Mouse (Mus musculus): Measurements from ENCODE around the gene Slc22a3. TPM values are rescaled to one million over a fixed set of nuclear protein-coding genes. Genes with fewer than 3 reads are reported as not detected.

Gene Slc22a3
- polyA plus RNA-seq, 1 experiment from 2014 or later: 0.27 TPM

- Histone ChIP-seq H3K4me2 (peak overlapping the region; percentile 83), H3K9ac (peak overlapping the region; percentile 52), H3K36me3 (no peaks in the 10 kb centered on the region), H3K4me3 (peak overlapping the region; percentile 51), H3K27ac (ENCODE audit: poor library complexity, severe bottlenecking) (no peak overlapping the region), H3K27me3 (replicated peaks) (peaks cover 72% of the 10 kb centered on the region), H3K4me1 (replicated peaks) (peaks cover 9% of the 10 kb centered on the region), H3K9me3 (replicated peaks) (no peaks in the 10 kb centered on the region)
- ATAC-seq (ENCODE audit: insufficient number of reproducible peaks, low FRiP score): peak; percentile 22; the same call in 1 of the 2 replicates
- WGBS: 2% methylated on average over 65 of the region's 65 CpGs
Measured at GRCm38 (mm10) chr17:12506903-12507563, 471 bp downstream of the Slc22a3 start.

- Histone ChIP-seq H3K4me3 (no peak overlapping the region), H3K36me3 (no peaks in the 10 kb centered on the region)
- ATAC-seq (ENCODE audit: insufficient number of reproducible peaks, low FRiP score): no peak
Measured at GRCm38 (mm10) chr17:12505708-12506107, 1.8 kb downstream of the Slc22a3 start.

DNA sequence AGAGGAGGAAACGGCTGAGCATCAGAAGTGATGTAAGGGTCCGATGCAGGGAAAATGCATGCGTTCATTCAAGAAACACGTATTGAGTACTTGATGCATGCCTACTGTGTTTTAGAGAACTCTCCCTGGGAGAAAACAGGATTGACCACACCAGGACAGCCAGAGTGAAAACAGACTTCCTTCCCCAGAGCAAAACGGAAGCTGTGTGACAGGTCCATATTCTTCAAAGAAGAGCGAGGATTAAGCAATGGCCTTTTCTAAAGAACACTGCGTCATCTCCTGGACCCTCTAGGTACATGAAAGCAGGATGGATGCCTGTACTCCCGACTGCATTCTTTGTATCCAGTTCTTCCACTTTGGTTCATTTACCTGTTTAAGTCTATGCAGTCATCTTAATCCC is 8.1 kb downstream of the Slc22a3 start:
- WGBS: 75% methylated on average over 8 of the region's 8 CpGs
- ATAC-seq (ENCODE audit: insufficient number of reproducible peaks, low FRiP score): no peak

More at GRCm38 (mm10) chr17:12505708-12506107, 1.8 kb downstream of the Slc22a3 start:
- 71% methylated on average over 6 of the region's 6 CpGs for WGBS
- H3K27ac ChIP-seq (ENCODE audit: poor library complexity, severe bottlenecking): no peak overlapping the region
- 0 out of 2 replicates have a peak, but pooled peaks cover under 1% of the 10 kb centered on the region for H3K9me3 ChIP-seq (replicated peaks)
- H3K4me1 ChIP-seq (replicated peaks): peaks cover 9% of the 10 kb centered on the region
- no peak overlapping the region for H3K9ac ChIP-seq
- peaks cover 66% of the 10 kb centered on the region for H3K27me3 ChIP-seq (replicated peaks)
- no peak overlapping the region for H3K4me2 ChIP-seq

GRCm38 (mm10) chr17:12495558-12495957 is 11.9 kb downstream of the Slc22a3 start:
- Histone ChIP-seq H3K27ac (ENCODE audit: poor library complexity, severe bottlenecking) (no peak overlapping the region), H3K9ac (no peak overlapping the region), H3K4me1 (replicated peaks) (no peaks in the 10 kb centered on the region), H3K36me3 (no peaks in the 10 kb centered on the region), H3K4me3 (no peak overlapping the region), H3K4me2 (no peak overlapping the region), H3K27me3 (replicated peaks) (peaks cover 13% of the 10 kb centered on the region; the same call in 1 of the 2 replicates), H3K9me3 (replicated peaks) (0 out of 2 replicates have a peak, but pooled peaks cover under 1% of the 10 kb centered on the region)
- 37% methylated on average over 3 of the region's 3 CpGs for WGBS
- ATAC-seq (ENCODE audit: insufficient number of reproducible peaks, low FRiP score): no peak

More for the DNA sequence above, 8.1 kb downstream of the Slc22a3 start:
- no peak overlapping the region for H3K27ac ChIP-seq (ENCODE audit: poor library complexity, severe bottlenecking)
- H3K4me2 ChIP-seq: no peak overlapping the region
- H3K4me1 ChIP-seq (replicated peaks): no peaks in the 10 kb centered on the region
- H3K27me3 ChIP-seq (replicated peaks): peaks cover 9% of the 10 kb centered on the region
- 0 out of 2 replicates have a peak, but pooled peaks cover 2% of the 10 kb centered on the region for H3K9me3 ChIP-seq (replicated peaks)
- H3K36me3 ChIP-seq: no peaks in the 10 kb centered on the region
- no peak overlapping the region for H3K4me3 ChIP-seq
- no peak overlapping the region for H3K9ac ChIP-seq

GRCm38 (mm10) chr17:12491591-12491990 is 15.9 kb downstream of the Slc22a3 start:
- Histone ChIP-seq H3K4me2 (no peak overlapping the region), H3K4me3 (no peak overlapping the region), H3K9ac (no peak overlapping the region), H3K36me3 (no peaks in the 10 kb centered on the region), H3K9me3 (replicated peaks) (no peaks in the 10 kb centered on the region), H3K27ac (ENCODE audit: poor library complexity, severe bottlenecking) (no peak overlapping the region), H3K27me3 (replicated peaks) (peaks cover 30% of the 10 kb centered on the region; the same call in 1 of the 2 replicates), H3K4me1 (replicated peaks) (no peaks in the 10 kb centered on the region)
- 78% methylated on average over 12 of the region's 12 CpGs for WGBS
- no peak for ATAC-seq (ENCODE audit: insufficient number of reproducible peaks, low FRiP score)

DNA sequence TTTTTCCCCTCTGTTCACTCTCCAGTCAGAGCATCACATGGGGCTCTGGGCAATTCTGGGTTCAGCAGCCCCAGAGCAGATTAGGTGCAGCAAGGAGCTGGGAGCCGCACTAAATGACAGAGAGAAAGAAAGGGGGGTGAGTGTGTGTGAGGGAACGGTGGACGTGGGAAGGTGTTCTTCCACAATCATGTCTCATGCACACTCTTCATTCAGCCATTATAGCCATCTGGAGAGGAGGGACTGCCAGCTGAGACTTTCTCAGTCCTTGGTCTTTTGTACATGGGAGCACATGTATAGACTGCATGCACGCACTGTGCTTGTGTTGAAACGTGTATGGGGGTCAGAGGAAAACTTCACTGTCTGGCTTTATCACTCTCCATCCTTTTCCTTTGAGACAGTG is 17.6 kb downstream of the Slc22a3 start:
- Histone ChIP-seq H3K27ac (ENCODE audit: poor library complexity, severe bottlenecking) (no peak overlapping the region), H3K9me3 (replicated peaks) (no peaks in the 10 kb centered on the region), H3K4me1 (replicated peaks) (no peaks in the 10 kb centered on the region), H3K4me3 (no peak overlapping the region), H3K27me3 (replicated peaks) (peaks cover 30% of the 10 kb centered on the region; the same call in 1 of the 2 replicates), H3K4me2 (no peak overlapping the region), H3K36me3 (no peaks in the 10 kb centered on the region), H3K9ac (no peak overlapping the region)
- 81% methylated on average over 5 of the region's 5 CpGs for WGBS
- ATAC-seq (ENCODE audit: insufficient number of reproducible peaks, low FRiP score): no peak

DNA sequence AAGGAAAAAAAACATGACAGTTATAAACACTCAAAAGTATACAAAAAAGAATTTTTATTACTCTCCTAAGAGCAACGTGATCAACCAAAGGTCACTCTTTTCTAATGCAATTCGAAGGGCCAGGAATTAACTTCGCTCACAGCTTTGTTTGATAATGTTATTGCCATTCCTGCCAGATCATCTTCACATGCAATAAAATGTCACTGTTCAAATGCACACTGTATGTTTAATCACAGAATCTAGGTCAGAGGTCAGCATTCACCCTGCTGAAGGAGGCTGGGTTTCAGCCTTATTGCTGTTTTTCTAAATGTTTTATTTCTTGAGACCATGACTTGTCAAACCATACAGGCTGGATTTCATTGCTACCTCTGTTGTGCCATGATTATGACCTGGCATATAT is 21.8 kb downstream of the Slc22a3 start:
- Histone ChIP-seq H3K9me3 (replicated peaks) (no peaks in the 10 kb centered on the region), H3K4me3 (no peak overlapping the region), H3K4me1 (replicated peaks) (no peaks in the 10 kb centered on the region), H3K9ac (no peak overlapping the region), H3K27ac (ENCODE audit: poor library complexity, severe bottlenecking) (no peak overlapping the region), H3K4me2 (no peak overlapping the region), H3K36me3 (no peaks in the 10 kb centered on the region), H3K27me3 (replicated peaks) (peaks cover 17% of the 10 kb centered on the region; the same call in 1 of the 2 replicates)
- no peak for ATAC-seq (ENCODE audit: insufficient number of reproducible peaks, low FRiP score)
- 93% methylated on average over 3 of the region's 3 CpGs for WGBS

- H3K9me3 ChIP-seq (replicated peaks): no peaks in the 10 kb centered on the region
Measured at GRCm38 (mm10) chr17:12479416-12479815, 28.1 kb downstream of the Slc22a3 start.

GRCm38 (mm10) chr17:12474509-12475083 is 32.9 kb downstream of the Slc22a3 start:
- no peak for ATAC-seq (ENCODE audit: insufficient number of reproducible peaks, low FRiP score)
- no peak overlapping the region for H3K9ac ChIP-seq
- H3K27me3 ChIP-seq (replicated peaks): no peaks in the 10 kb centered on the region; the same call in 1 of the 2 replicates
- WGBS: 54% methylated on average over 3 of the region's 3 CpGs
- H3K9me3 ChIP-seq (replicated peaks): no peaks in the 10 kb centered on the region
- H3K4me3 ChIP-seq: no peak overlapping the region
- no peak overlapping the region for H3K4me2 ChIP-seq
- no peaks in the 10 kb centered on the region for H3K4me1 ChIP-seq (replicated peaks)
- H3K36me3 ChIP-seq: no peaks in the 10 kb centered on the region
- H3K27ac ChIP-seq (ENCODE audit: poor library complexity, severe bottlenecking): no peak overlapping the region

More at GRCm38 (mm10) chr17:12479416-12479815, 28.1 kb downstream of the Slc22a3 start:
- Histone ChIP-seq H3K36me3 (no peaks in the 10 kb centered on the region), H3K4me1 (replicated peaks) (no peaks in the 10 kb centered on the region), H3K4me3 (no peak overlapping the region), H3K27me3 (replicated peaks) (no peaks in the 10 kb centered on the region; the same call in 1 of the 2 replicates), H3K27ac (ENCODE audit: poor library complexity, severe bottlenecking) (no peak overlapping the region), H3K4me2 (no peak overlapping the region), H3K9ac (no peak overlapping the region)
- no peak for ATAC-seq (ENCODE audit: insufficient number of reproducible peaks, low FRiP score)
- 63% methylated on average over 2 of the region's 2 CpGs for WGBS

DNA sequence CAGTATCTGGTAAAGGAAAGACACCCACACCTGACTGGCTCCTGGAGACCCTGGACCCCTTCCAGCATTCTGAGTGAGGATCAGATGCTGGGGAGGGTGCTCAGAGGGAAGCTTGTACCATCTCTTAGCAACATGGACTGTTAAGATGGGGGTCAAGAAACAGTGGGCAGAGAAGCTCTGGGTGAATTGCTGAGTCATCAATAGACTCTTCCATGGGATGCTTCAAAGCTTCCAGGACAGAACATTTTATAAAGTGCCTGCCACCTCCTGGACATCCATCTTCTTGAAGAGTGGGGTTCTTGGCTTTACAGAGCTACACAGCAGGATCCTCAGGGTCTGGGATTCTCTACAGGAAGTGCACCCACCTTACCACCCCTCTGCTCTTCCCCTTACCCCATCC is 35.0 kb downstream of the Slc22a3 start:
- no peak for ATAC-seq (ENCODE audit: insufficient number of reproducible peaks, low FRiP score)
- Histone ChIP-seq H3K4me3 (no peak overlapping the region), H3K9ac (no peak overlapping the region), H3K9me3 (replicated peaks) (no peaks in the 10 kb centered on the region), H3K27ac (ENCODE audit: poor library complexity, severe bottlenecking) (no peak overlapping the region), H3K4me1 (replicated peaks) (peaks cover 5% of the 10 kb centered on the region), H3K36me3 (no peaks in the 10 kb centered on the region), H3K27me3 (replicated peaks) (no peaks in the 10 kb centered on the region; the same call in 1 of the 2 replicates), H3K4me2 (no peak overlapping the region)

DNA sequence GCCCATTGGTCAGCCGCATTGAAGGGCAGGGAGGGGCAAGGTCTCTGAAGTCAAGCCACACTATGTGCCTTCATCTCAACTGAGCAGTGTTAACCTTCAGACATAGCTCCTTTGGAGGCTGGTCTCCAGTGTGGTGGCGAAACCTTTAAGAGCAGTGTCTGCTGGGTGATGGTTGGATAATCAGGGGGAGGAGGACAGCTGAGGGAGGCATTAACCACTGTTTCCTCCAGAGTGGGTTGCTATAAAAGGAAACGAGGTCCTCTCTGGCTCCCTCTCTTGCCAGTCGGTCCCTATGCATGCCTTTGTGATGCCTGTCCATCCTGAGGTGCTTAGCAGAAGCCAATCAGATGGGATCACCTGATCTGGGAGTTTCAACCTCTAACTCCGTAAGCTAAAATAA is 38.8 kb downstream of the Slc22a3 start:
- Histone ChIP-seq H3K9me3 (replicated peaks) (no peaks in the 10 kb centered on the region), H3K4me3 (no peak overlapping the region), H3K27ac (ENCODE audit: poor library complexity, severe bottlenecking) (no peak overlapping the region), H3K36me3 (no peaks in the 10 kb centered on the region), H3K9ac (no peak overlapping the region), H3K27me3 (replicated peaks) (no peaks in the 10 kb centered on the region; the same call in 1 of the 2 replicates), H3K4me1 (replicated peaks) (peaks cover 9% of the 10 kb centered on the region), H3K4me2 (no peak overlapping the region)
- 66% methylated on average over 5 of the region's 5 CpGs for WGBS
- ATAC-seq (ENCODE audit: insufficient number of reproducible peaks, low FRiP score): no peak
